Mouse (Mus musculus) Muller cell, postnatal 12 days (primary cell): ENCODE measurements around the gene Smc1b.

Source experiments
- DNase-seq: peaks from one replicate; pipeline ENCODE4 v3.0.0-alpha.2; 2015; ENCODE audit errors: inconsistent ontology term

Gene Smc1b

GRCm38 (mm10) chr15:85131275-85132192 lies at the start of gene Smc1b, which contains the start of gene Ribc2:
Smc1b (minus strand) TSS chr15:85131964.
Ribc2 (plus strand) TSS chr15:85132078.
- DNase-seq = peak; percentile 69

- no peak for DNase-seq
Measured at GRCm38 (mm10) chr15:85180368-85180767, 48.6 kb upstream of the Smc1b start.

GRCm38 (mm10) chr15:85179528-85180180 lies 47.9 kb upstream of the Smc1b start:
- DNase-seq = no peak

GRCm38 (mm10) chr15:85178172-85178571 lies 46.4 kb upstream of the Smc1b start:
- no peak for DNase-seq

- no peak for DNase-seq
Measured at GRCm38 (mm10) chr15:85177576-85177975, 45.8 kb upstream of the Smc1b start.

- no peak for DNase-seq
Measured at GRCm38 (mm10) chr15:85174060-85174459, 42.3 kb upstream of the Smc1b start.

- no peak for DNase-seq
Measured at GRCm38 (mm10) chr15:85173425-85173824, 41.7 kb upstream of the Smc1b start.

GRCm38 (mm10) chr15:85172054-85172453 lies 40.3 kb upstream of the Smc1b start:
- DNase-seq = no peak

GRCm38 (mm10) chr15:85167086-85167679 lies 35.4 kb upstream of the Smc1b start:
- DNase-seq = no peak

GRCm38 (mm10) chr15:85166433-85166933 lies 34.7 kb upstream of the Smc1b start:
- no peak for DNase-seq

- no peak for DNase-seq
Measured at GRCm38 (mm10) chr15:85162693-85163663, 31.2 kb upstream of the Smc1b start.

- DNase-seq = no peak
Measured at GRCm38 (mm10) chr15:85161416-85161815, 29.7 kb upstream of the Smc1b start.

- no peak for DNase-seq
Measured at GRCm38 (mm10) chr15:85156198-85156597, 24.4 kb upstream of the Smc1b start.

- DNase-seq = no peak
Measured at GRCm38 (mm10) chr15:85154091-85154490, 22.3 kb upstream of the Smc1b start.

GRCm38 (mm10) chr15:85152577-85152976 lies 20.8 kb upstream of the Smc1b start:
- DNase-seq = no peak

GRCm38 (mm10) chr15:85151433-85151918 lies 19.7 kb upstream of the Smc1b start:
- DNase-seq = peak; percentile 48

- DNase-seq = no peak
Measured at GRCm38 (mm10) chr15:85144249-85144648, 12.5 kb upstream of the Smc1b start.

GRCm38 (mm10) chr15:85143747-85144146 lies 12.0 kb upstream of the Smc1b start:
- no peak for DNase-seq

- no peak for DNase-seq
Measured at GRCm38 (mm10) chr15:85143161-85143560, 11.4 kb upstream of the Smc1b start.

- no peak for DNase-seq
Measured at GRCm38 (mm10) chr15:85142441-85142840, 10.7 kb upstream of the Smc1b start.

- no peak for DNase-seq
Measured at GRCm38 (mm10) chr15:85141290-85141689, 9.5 kb upstream of the Smc1b start.
